Mouse (Mus musculus) C2C12 (cell line): Measurements from ENCODE around the gene Cebpa.

Experiments used
- CTCF ChIP-seq: IDR thresholded peaks from one replicate; pipeline ENCODE4 v1.5.1; 2011; ENCODE audit not compliant: control insufficient read depth, insufficient read depth, insufficient read length
- MAX ChIP-seq: IDR thresholded peaks from one replicate; pipeline ENCODE4 v1.6.1; 2011; ENCODE audit warnings: mild to moderate bottlenecking, control low read depth

GRCm38 (mm10) chr7:35121150-35121549 lies 2.1 kb downstream of the Cebpa start:
- TF ChIP-seq CTCF (no peak), MAX (no peak)
